Mouse (Mus musculus): ENCODE results near the gene Hoxc11. TPM values are rescaled to one million over a fixed set of nuclear protein-coding genes. Genes with fewer than 3 reads are reported as not detected.

Gene Hoxc11
- not detected for polyA plus RNA-seq (2017; shearing (Covaris generic))

GRCm38 (mm10) chr15:102954192-102955006, at the start of gene Hoxc11:
Gene Hoxc11 (plus strand): TSS chr15:102954427.

DNA sequence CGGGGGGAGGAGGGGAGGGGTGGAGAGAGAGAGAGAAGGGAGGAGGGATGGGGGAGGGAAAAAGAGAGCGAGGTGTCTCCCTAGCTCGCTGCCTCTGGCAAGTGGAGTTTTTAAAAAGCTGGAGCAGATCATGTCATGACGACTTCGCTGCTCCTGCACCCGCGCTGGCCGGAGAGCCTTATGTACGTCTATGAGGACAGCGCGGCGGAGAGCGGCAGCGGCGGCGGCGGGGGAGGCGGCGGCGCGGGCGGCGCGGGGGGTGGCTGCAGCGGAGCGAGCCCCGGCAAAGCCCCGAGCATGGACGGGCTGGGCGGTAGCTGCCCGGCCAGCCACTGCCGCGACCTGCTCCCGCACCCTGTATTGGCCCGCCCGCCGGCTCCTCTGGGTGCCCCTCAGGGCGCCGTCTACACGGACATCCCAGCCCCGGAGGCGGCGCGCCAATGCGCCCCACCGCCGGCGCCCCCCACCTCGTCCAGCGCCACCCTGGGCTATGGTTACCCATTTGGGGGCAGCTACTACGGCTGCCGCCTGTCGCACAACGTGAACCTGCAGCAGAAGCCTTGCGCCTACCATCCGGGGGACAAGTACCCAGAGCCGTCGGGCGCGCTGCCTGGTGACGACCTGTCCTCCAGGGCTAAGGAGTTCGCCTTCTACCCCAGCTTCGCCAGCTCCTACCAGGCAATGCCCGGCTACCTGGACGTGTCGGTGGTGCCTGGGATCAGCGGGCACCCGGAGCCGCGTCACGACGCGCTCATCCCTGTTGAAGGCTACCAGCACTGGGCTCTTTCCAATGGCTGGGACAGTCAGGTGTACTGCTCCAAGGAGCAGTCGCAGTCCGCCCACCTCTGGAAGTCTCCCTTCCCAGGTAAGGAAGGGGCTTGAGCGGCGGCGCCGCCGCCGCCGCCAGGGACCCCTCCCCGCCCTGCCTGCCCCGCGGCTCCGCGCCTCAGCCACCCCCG, 32.9 kb upstream of the Hoxc11 start, which contains the start of gene Hoxc13:
Gene Hoxc13 (plus strand): TSS at position 51 of the 959 bp plus-strand sequence.

DNA sequence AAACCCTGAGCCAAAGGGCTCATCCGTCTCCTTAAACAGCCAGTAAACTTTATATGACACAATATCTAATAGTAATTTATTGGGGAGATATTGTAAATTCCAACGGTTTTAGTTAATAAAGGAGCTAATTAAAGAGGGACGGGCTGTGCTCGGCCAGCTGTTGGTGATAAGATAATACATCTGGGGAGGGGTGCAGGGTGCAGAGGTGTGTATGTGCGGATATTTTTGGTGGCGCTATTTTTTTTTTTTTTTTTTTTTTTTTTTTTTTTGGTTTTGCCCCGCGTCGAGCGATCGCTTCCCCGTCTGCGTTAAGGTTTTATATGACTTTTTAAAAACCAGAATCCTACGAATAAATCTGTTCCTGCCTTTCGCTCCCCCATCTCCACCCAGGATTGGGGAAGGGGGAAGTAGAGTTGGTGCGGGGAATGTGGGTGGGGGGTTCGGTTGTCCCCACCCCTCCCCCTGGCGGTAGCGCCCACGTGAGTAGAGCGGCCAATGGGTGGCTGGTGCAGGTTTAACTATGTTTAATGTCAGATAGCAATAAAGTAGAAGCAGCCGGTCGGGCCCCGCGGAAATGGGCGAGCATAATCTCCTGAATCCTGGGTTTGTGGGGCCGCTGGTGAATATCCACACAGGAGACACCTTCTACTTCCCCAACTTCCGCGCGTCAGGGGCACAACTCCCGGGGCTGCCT, 17.8 kb upstream of the Hoxc11 start, which contains the start of gene Hoxc12:
Gene Hoxc12 (plus strand): TSS at position 479 of the 694 bp plus-strand sequence.

GRCm38 (mm10) chr15:102966776-102967311, 12.6 kb downstream of the Hoxc11 start, which contains the start of gene Hoxc10:
Gene Hoxc10 (plus strand): TSS chr15:102966796.

GRCm38 (mm10) chr15:102967312-102967510, 13.0 kb downstream of the Hoxc11 start, which contains the start of gene Hoxc5:
Gene Hoxc5 (plus strand): TSS chr15:102967443.

DNA sequence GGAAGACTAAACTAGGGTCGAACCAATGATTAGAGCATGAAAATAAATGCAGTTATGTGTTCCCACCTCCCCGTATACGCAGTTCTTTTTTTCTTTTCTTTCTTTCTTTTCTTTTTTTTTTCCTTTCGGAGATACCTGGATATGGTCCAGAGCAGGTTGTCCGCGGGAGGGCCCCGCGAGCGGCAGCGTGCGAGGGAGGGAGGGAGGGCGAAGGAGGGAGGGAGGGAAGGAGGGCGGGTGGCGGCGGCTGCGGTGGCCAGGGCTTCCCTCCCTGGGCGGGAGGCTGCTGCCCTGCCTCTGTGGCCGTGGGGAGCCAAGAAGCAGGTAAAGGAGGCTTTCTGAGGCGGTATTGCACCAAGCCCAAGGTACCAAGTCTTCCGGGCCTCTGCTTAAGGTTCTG, 21.9 kb downstream of the Hoxc11 start, which contains the start of gene Hoxc9:
Gene Hoxc9 (plus strand): TSS at position 269 of the 400 bp plus-strand sequence.

DNA sequence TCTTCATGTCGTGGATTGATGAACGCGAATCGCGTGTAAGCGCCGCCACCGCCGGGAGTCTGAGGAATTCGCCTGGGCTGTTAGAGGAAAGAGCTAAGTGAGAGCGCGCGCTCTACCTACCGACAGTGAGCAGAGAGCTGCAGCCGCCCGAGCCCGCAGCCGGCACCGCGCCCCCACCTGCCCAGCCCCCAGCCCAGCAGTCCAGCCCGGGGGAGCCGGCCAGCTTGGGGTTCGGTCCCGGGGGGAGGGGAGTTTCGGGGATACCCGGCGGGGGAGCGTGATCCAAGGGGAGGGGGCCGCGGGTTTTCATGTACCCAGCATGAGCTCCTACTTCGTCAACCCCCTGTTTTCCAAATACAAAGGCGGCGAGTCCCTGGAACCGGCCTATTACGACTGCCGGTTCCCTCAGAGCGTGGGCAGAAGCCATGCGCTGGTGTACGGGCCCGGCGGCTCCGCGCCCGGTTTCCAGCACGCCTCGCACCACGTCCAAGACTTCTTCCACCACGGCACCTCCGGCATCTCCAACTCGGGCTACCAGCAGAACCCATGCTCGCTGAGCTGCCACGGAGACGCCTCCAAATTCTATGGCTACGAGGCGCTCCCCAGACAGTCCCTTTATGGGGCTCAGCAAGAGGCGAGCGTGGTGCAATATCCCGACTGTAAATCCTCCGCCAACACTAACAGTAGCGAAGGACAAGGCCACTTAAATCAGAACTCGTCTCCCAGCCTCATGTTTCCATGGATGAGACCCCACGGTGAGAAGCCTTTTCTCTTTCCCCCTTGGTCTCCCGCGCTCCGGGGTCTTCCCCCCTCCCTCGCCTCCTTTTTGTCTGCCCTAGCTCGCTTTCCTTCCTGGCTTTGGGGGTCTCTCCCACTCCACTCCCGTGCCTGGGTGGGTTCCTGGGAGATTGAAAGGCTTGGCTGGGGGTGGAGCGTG, 36.5 kb downstream of the Hoxc11 start, which contains the start of gene Hoxc8:
Gene Hoxc8 (plus strand): TSS at position 147 of the 937 bp plus-strand sequence.

DNA sequence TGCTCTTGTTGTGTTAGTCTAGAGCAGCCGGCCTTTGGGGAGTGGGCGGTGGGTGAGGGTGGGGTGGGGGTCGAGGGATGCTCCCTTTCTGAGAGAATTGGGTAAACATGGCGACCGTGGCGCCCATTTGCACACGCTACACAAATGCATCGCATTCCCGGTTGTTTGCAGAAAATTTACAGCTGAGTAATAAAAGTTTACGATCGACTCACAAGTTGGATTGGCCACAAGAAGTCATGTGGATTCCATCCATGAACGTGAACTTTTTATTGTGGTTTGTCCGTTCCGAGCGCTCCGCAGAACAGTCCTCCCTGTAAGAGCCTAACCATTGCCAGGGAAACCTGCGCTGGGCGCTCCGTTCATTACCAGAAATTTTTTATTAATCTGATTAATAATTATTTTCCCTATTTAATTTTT, 43.7 kb downstream of the Hoxc11 start, which contains the start of gene Hoxc6:
Gene Hoxc6 (plus strand): TSS at position 319 of the 417 bp plus-strand sequence.

Other genes starting within 250 kb of the Hoxc11 start
- gene Calcoco1, start 232.2 kb upstream of the Hoxc11 start, polyA plus RNA-seq (2017; shearing (Covaris generic)) = 19.1 TPM
- gene Hoxc13, start 33.3 kb upstream of the Hoxc11 start, polyA plus RNA-seq (2017; shearing (Covaris generic)) = 0.15 TPM
- not detected for gene Hoxc12, start 17.7 kb upstream of the Hoxc11 start, polyA plus RNA-seq (2017; shearing (Covaris generic))
- 0.20 TPM for gene Hoxc10, start 12.4 kb downstream of the Hoxc11 start, polyA plus RNA-seq (2017; shearing (Covaris generic))
- gene Hoxc5, start 13.0 kb downstream of the Hoxc11 start, polyA plus RNA-seq (2017; shearing (Covaris generic)) = not detected
- not detected for gene Hoxc9, start 22.0 kb downstream of the Hoxc11 start, polyA plus RNA-seq (2017; shearing (Covaris generic))
- gene Hoxc8, start 36.2 kb downstream of the Hoxc11 start, polyA plus RNA-seq (2017; shearing (Covaris generic)) = not detected
- gene Hoxc6, start 43.8 kb downstream of the Hoxc11 start, polyA plus RNA-seq (2017; shearing (Covaris generic)) = not detected
- not detected for gene Hoxc4, start 64.5 kb downstream of the Hoxc11 start, polyA plus RNA-seq (2017; shearing (Covaris generic))
- gene Smug1, start 212.7 kb downstream of the Hoxc11 start, polyA plus RNA-seq (2017; shearing (Covaris generic)) = 4.1 TPM

All from effector memory CD4-positive, alpha-beta T cell, adult 7 months (primary cell).